Mouse (Mus musculus) layer of hippocampus, postnatal 14 days (tissue): Measurements from ENCODE around the gene Kif21b. TPM values are rescaled to one million over a fixed set of nuclear protein-coding genes. Genes with fewer than 3 reads are reported as not detected.

Experiments used
- DNase-seq, 2 experiments: peaks; one replicate each; pipeline ENCODE4 v3.0.0; 2021 to 2022; ENCODE audit warnings: low spot score in 2 of 2, mixed read lengths in 1 of 2
- long read RNA-seq, 2 experiments: library from polyadenylated mRNA; stranded (forward); transcript quantifications; one replicate each; pipeline ENCODE4 v2.0.0; 2021
- total RNA-seq, 2 experiments: library from RNA; stranded (reverse); gene quantifications; 2 replicates each; pipeline ENCODE4 v1.2.3; 2021

Gene Kif21b
- total RNA-seq = 100 to 1,000 TPM in 1 of 2 experiments, 10 to 100 TPM in 1; 98.6 to 105 TPM
- long read RNA-seq, experiment 1, partial matches to known transcripts = 3 of 28 reads
- long read RNA-seq, experiment 1, other reads (novel, unspliced or antisense) = 25 of 28 reads
- long read RNA-seq, experiment 2, partial matches to known transcripts = 1 of 27 reads
- long read RNA-seq, experiment 2, other reads (novel, unspliced or antisense) = 26 of 27 reads

GRCm38 (mm10) chr1:136130951-136131558 lies at the start of gene Kif21b:
Gene Kif21b (plus strand): TSS chr1:136131389.
- DNase-seq = peak; percentile 90 to 94

GRCm38 (mm10) chr1:136085988-136086685 lies 45.1 kb upstream of the Kif21b start:
- DNase-seq = no peak

DNA sequence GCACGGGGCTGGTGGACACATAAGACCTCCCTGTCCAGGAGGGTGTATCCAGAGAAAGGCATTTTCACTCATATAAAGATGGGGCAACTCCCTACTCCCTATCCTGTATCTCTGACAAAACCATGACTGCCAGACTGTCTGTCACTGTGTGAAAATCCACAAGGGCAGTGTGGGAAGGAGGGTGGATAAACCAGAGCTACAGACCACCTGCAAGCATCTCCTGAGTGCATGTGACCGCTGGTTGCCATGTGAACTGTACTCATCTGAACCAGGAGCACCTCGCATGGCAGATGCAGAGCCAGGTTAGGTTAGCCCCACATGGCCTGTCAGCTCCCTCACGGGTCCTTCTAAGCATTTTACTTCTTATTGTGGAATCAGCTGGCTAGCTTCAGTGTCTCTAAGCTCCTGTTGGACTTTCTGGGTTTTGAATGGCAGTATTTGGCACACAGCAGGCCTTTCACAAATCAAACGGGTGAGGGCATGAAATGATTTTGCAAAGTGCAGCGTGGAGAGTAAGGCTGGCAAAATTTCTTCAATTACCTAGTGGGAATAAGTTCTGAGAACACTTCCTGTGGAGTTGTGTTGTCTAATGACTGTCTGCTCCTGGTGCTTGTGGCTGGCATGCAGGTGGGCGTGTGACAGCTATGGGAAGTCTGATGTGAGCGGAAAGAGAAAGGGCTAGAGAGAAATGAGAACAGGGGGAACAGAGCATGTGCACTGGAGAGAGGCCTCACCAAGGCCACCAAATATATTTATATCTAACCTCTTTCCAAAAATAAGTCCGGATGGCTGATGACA lies 41.6 kb upstream of the Kif21b start:
- DNase-seq = no peak

GRCm38 (mm10) chr1:136093726-136094125 lies 37.5 kb upstream of the Kif21b start:
- no peak for DNase-seq

DNA sequence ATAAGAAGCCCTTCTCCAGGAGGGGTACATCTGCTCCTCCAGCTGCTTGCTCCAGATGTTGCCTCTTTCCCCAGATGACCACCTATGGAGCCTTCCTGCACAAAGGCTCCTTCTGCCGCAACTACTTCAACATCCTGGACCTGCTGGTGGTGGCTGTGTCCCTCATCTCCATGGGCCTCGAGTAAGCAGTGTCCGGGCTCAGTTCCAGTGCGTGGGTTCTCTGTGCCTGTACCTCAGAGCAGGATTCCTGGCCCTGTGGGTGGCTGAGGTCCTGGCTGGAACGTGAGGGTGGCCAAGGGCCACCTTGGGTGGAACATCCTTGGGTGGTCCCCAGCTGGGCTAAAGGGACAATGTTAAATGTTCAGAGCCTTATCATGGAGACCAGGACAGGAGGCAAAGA lies 36.4 kb upstream of the Kif21b start:
- DNase-seq = no peak

DNA sequence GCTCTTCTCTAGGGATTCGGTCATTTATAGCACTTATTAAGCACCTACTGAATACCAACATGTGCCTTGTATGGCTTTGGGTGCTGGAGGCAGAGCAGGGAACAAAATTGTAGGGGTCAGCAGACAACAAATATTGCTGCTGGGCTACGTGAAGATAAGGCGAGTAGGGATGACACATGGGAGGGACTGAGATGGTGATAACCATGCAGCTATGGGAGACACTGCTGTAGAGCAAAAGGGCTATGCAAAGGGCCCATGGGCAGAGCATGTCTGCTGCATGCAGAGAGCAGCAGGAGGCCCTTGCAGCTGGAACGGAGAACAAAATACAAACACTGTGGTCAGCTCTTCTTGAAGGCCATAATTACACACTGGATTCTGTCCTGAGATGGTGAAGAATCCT lies 29.1 kb upstream of the Kif21b start:
- DNase-seq = no peak

GRCm38 (mm10) chr1:136102551-136102950 lies 28.6 kb upstream of the Kif21b start:
- no peak for DNase-seq

DNA sequence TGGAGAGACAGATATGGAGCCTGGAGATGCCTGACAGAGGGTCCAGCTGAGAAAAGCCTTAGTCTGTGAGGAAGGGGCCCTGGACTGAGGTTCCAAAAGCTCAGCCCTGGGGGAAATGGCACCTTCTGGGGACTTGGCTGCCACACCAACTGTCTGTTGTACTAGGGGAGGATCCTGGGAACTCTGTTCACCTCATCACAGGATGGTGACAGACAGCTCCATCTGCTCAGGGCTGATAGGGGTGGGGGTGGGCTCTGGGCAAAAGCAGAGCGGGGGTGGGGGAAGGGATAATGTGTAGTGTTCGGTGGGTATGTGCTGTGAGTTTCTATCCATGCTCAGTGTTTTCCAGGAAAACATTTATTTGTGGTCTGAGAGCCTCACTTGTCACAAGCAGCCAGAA lies 28.2 kb upstream of the Kif21b start:
- DNase-seq = peak; percentile 43 to 61

DNA sequence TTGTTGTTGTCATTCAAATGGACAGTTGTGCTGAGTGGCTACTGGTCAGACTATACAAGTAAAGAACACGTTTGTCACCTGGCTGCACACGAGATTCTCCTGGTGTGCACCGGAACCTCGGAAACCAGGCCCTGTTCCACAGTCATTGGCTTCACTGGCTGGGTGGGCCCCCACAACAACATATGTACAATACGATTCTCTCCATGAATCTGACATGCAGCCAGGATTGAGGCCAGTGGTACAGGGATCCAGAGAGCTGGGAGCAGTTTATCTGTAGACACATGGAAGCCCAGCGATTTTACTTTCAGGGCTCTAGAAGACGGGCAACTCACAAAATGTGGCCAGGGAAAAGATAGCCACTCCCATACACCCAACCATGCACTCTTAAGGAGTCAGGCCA lies 27.5 kb upstream of the Kif21b start:
- DNase-seq = no peak

GRCm38 (mm10) chr1:136104741-136105140 lies 26.4 kb upstream of the Kif21b start:
- no peak for DNase-seq

GRCm38 (mm10) chr1:136109464-136109863 lies 21.7 kb upstream of the Kif21b start:
- DNase-seq = no peak

- no peak for DNase-seq
These were observed 15.0 kb upstream of the Kif21b start for GRCm38 (mm10) chr1:136116183-136116582.

DNA sequence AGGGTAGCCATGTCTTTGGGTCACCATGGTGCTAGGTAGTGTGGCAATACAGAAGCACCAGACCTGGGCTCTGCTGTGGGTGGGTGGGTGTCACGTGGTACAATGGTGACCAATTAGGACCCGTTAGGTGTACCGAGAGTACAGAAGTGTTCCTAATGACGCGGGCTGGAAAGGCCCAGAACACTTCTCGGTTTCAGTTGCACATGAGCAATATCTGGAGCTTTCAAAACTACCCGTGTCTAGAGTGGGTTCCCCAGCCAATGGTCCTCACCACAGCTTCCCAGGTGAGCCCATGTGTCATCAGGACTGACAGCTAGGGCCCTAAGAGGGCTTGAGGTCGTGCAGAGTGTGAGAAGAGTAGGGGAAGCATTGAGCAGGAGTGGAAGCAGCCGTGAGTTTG lies 14.1 kb upstream of the Kif21b start:
- DNase-seq = no peak

- DNase-seq = no peak
These were observed 12.3 kb upstream of the Kif21b start for GRCm38 (mm10) chr1:136118875-136119274.

GRCm38 (mm10) chr1:136119571-136120262 lies 11.5 kb upstream of the Kif21b start:
- no peak for DNase-seq

DNA sequence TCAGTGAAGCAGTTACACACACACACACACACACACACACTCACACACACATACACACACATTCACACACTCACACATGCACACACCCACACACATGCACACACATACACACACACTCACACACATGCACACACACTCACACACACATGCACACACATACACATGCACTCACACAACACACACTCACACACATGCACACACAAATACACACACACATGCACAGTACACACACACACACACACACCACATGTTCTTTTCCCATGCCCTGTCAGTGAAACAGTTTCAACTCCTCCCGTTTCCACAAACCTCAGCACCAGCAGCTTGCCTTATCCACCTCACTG lies 11.0 kb upstream of the Kif21b start:
- DNase-seq = no peak

GRCm38 (mm10) chr1:136120785-136121184 lies 10.4 kb upstream of the Kif21b start:
- DNase-seq = no peak

DNA sequence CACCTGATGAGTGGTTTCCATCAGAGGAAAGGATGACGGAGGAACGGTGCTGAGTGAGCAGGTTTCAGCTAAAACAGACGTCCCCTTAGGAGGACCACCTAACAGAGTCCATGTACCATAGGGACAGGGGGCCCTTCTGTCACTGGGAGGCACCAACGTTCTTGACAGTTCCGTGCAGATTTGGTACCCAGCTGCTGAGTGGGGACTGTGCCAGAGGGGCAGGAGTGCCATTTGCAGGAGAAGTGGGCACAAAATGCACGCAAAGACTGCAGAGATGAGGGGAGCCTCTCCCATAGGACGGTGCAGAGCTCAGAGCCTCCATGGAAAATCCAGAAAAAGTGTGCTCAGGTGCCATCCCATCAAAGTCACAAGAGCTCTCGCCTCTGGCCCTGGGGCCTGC lies 9.2 kb upstream of the Kif21b start:
- DNase-seq = no peak

DNA sequence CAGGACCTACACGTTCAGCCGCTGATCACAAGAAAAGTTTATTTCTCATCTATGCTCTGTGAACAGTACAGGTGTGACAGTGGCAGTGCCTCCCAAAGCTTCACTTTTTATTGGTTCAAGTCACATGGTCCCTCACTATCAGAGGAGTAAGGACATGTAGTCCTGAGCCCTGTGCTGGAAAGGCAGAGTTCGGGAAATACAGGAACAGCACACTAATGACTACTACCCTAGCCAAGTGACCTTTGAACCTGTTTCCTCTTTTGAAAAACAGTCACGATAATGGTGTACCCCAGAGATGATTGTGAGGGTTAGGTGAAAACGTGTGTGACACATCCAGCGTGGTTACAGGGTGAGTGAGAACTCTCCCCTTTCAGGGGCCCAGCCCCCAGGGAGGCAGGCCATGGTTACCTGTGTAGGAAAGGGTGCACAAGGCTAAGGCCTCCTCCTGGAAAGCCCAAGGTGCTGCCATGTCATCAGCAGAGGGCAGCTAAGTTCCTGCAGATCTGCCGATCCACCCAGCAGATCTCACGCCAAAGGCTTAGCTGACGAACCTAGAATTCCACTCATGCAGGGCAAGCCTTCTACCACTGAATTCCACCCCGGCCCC lies 4.9 kb upstream of the Kif21b start:
- no peak for DNase-seq

DNA sequence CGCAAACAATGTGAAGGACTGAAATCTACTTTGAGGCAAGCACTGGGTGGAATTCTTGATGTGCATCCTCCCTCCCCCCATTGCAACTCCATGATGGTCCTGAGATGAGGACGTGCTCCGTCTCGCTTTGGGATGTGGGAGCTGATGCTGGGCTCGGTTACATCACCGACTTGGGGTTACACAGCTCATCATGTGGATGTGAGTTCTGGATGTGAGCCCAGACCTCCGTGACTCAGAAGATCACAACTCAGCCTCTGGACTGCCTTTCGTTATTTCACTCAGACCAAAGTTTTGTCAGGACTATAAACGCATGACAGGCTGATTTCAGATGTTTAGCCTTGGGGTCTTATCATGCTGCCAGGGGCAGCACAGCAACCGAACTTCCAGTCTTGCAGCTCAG lies 4.3 kb upstream of the Kif21b start:
- DNase-seq = no peak

- no peak for DNase-seq
These were observed 3.3 kb upstream of the Kif21b start for GRCm38 (mm10) chr1:136127856-136128255.
